Mouse (Mus musculus) neural tube, embryonic 14.5 days (tissue): ENCODE results near the gene Slc48a1. TPM values are rescaled to one million over a fixed set of nuclear protein-coding genes. Genes with fewer than 3 reads are reported as not detected.

Experiments
- ATAC-seq: fragments of 200-750 bp; cut with Nextera tagmentation; 2 replicates; pipeline ENCODE4 v1.8.0; 2017; ENCODE audit warnings: low read depth, mild to moderate bottlenecking, moderate TSS enrichment, moderate library complexity
- H3K27ac ChIP-seq: fragments of 300-500 bp; sonication (generic); 2 replicates; pipeline ENCODE4 v1.5.1; 2014; ENCODE audit warnings: low read depth, mild to moderate bottlenecking, control low read depth, low read length, moderate library complexity, mixed read lengths
- H3K27me3 ChIP-seq: fragments of 300-500 bp; sonication (generic); 2 replicates; pipeline ENCODE4 v1.6.1; 2014; ENCODE audit warnings: low read length; ENCODE audit not compliant: control insufficient read depth, insufficient read depth
- H3K36me3 ChIP-seq: fragments of 300-500 bp; sonication (generic); 2 replicates; pipeline ENCODE4 v1.6.1; 2014; ENCODE audit warnings: low read length, mixed read lengths; ENCODE audit not compliant: control insufficient read depth, insufficient read depth
- H3K4me1 ChIP-seq: fragments of 300-500 bp; sonication (generic); 2 replicates; pipeline ENCODE4 v1.6.1; 2014; ENCODE audit warnings: low read length; ENCODE audit not compliant: control insufficient read depth, insufficient read depth
- H3K4me2 ChIP-seq: fragments of 300-500 bp; sonication (generic); 2 replicates; pipeline ENCODE4 v1.6.1; 2014; ENCODE audit warnings: mild to moderate bottlenecking, low read depth, low read length, control low read depth
- H3K4me3 ChIP-seq: fragments of 300-500 bp; sonication (generic); 2 replicates; pipeline ENCODE4 v1.5.1; 2014; ENCODE audit warnings: low read depth, low read length, control low read depth, mixed read lengths
- H3K9ac ChIP-seq: fragments of 300-500 bp; sonication (generic); replicated peaks from 2 replicates; pipeline ENCODE4 v1.6.1; 2014; ENCODE audit warnings: low read depth, mild to moderate bottlenecking, control low read depth, low read length, mixed read lengths
- H3K9me3 ChIP-seq: fragments of 300-500 bp; sonication (generic); 2 replicates; pipeline ENCODE4 v1.6.1; 2016; ENCODE audit warnings: low read length; ENCODE audit not compliant: control insufficient read depth
- WGBS: fragments of 180-500 bp; shearing (Covaris S2); extraction: QIAGEN DNeasy Blood & Tissue Kit; methylation state at CpG from one replicate; pipeline ENCODE4 v1.1.7; 2014; 5-methylcytosine and 5-hydroxymethylcytosine counted together
- polyA plus RNA-seq: library from polyadenylated mRNA; unstranded; fragments of >200 nt; fragmentation: Nextera tagmentation; extraction: Ambion mirVana; gene quantifications from 2 replicates; pipeline ENCODE4 v1.2.1, GENCODE M21; 2014

The Slc48a1 gene
- polyA plus RNA-seq: 94.5 and 104 TPM in 2 replicates

GRCm38 (mm10) chr15:97778311-97779098 is at the start of gene Slc48a1:
Gene Slc48a1, plus strand, starts transcription at chr15:97778520.
- Histone ChIP-seq H3K4me3 (no peak within 1 kb of the TSS), H3K27me3 (0 out of 2 replicates have a peak, but pooled peaks cover 3% of the 10 kb centered on the region), H3K27ac (no peak within 1 kb of the TSS), H3K4me1 (peaks cover 6% of the 10 kb centered on the region; the same call in 1 of the 2 replicates), H3K9me3 (no peaks in the 10 kb centered on the region), H3K36me3 (no peaks in the 10 kb centered on the region), H3K4me2 (no peak within 1 kb of the TSS), H3K9ac (no peak within 1 kb of the TSS)
- WGBS: 77% methylated on average over 8 of the region's 8 CpGs
- ATAC-seq: no peak

- Histone ChIP-seq H3K27ac (no peak overlapping the region), H3K4me1 (no peaks in the 10 kb centered on the region), H3K4me2 (no peak overlapping the region), H3K4me3 (no peak overlapping the region), H3K27me3 (no peaks in the 10 kb centered on the region), H3K9me3 (no peaks in the 10 kb centered on the region), H3K9ac (no peak overlapping the region), H3K36me3 (no peaks in the 10 kb centered on the region)
- 61% methylated on average over 7 of the region's 7 CpGs for WGBS
- ATAC-seq: no peak
Measured at GRCm38 (mm10) chr15:97728804-97729203, 49.5 kb upstream of the Slc48a1 start.

- WGBS: 70% methylated on average over 6 of the region's 6 CpGs
- H3K9me3 ChIP-seq: no peaks in the 10 kb centered on the region
- no peak overlapping the region for H3K4me3 ChIP-seq
- H3K9ac ChIP-seq: no peak overlapping the region
- no peak overlapping the region for H3K4me2 ChIP-seq
- ATAC-seq: no peak
- H3K27me3 ChIP-seq: no peaks in the 10 kb centered on the region
- H3K27ac ChIP-seq: no peak overlapping the region
- no peaks in the 10 kb centered on the region for H3K4me1 ChIP-seq
- no peaks in the 10 kb centered on the region for H3K36me3 ChIP-seq
Measured at GRCm38 (mm10) chr15:97730365-97730764, 48.0 kb upstream of the Slc48a1 start.

- Histone ChIP-seq H3K9ac (no peak within 1 kb of the TSS), H3K27me3 (no peaks in the 10 kb centered on the region), H3K36me3 (no peaks in the 10 kb centered on the region), H3K9me3 (no peaks in the 10 kb centered on the region), H3K27ac (no peak within 1 kb of the TSS), H3K4me3 (no peak within 1 kb of the TSS), H3K4me1 (no peaks in the 10 kb centered on the region), H3K4me2 (no peak within 1 kb of the TSS)
- ATAC-seq: no peak
- 92% methylated on average over 8 of the region's 8 CpGs for WGBS
Measured at GRCm38 (mm10) chr15:97731111-97731510, 47.2 kb upstream of the Slc48a1 start, which contains the start of gene Endou. Gene Endou, minus strand, starts transcription at chr15:97731339.

- Histone ChIP-seq H3K4me1 (no peaks in the 10 kb centered on the region), H3K27ac (no peak overlapping the region), H3K4me2 (no peak overlapping the region), H3K4me3 (no peak overlapping the region), H3K36me3 (no peaks in the 10 kb centered on the region), H3K9me3 (no peaks in the 10 kb centered on the region), H3K9ac (no peak overlapping the region), H3K27me3 (no peaks in the 10 kb centered on the region)
- ATAC-seq: no peak
- WGBS: 89% methylated on average over 11 of the region's 11 CpGs
Measured at GRCm38 (mm10) chr15:97731988-97732387, 46.3 kb upstream of the Slc48a1 start.

GRCm38 (mm10) chr15:97738923-97739322 is 39.4 kb upstream of the Slc48a1 start:
- no peak for ATAC-seq
- Histone ChIP-seq H3K36me3 (no peaks in the 10 kb centered on the region), H3K4me3 (no peak overlapping the region), H3K9me3 (no peaks in the 10 kb centered on the region), H3K9ac (no peak overlapping the region), H3K4me1 (no peaks in the 10 kb centered on the region), H3K27me3 (no peaks in the 10 kb centered on the region), H3K27ac (no peak overlapping the region), H3K4me2 (no peak overlapping the region)
- WGBS: 93% methylated on average over 7 of the region's 7 CpGs

GRCm38 (mm10) chr15:97740283-97740732 is 38.0 kb upstream of the Slc48a1 start:
- H3K27ac ChIP-seq: no peak overlapping the region
- 78% methylated on average over 9 of the region's 9 CpGs for WGBS
- H3K4me1 ChIP-seq: peaks cover 5% of the 10 kb centered on the region; the same call in 1 of the 2 replicates
- no peaks in the 10 kb centered on the region for H3K9me3 ChIP-seq
- H3K4me3 ChIP-seq: no peak overlapping the region
- no peak overlapping the region for H3K4me2 ChIP-seq
- no peak overlapping the region for H3K9ac ChIP-seq
- no peaks in the 10 kb centered on the region for H3K27me3 ChIP-seq
- no peaks in the 10 kb centered on the region for H3K36me3 ChIP-seq
- ATAC-seq: no peak

- Histone ChIP-seq H3K9ac (no peak overlapping the region), H3K36me3 (no peaks in the 10 kb centered on the region), H3K9me3 (no peaks in the 10 kb centered on the region), H3K4me2 (no peak overlapping the region), H3K4me3 (no peak overlapping the region), H3K27me3 (no peaks in the 10 kb centered on the region), H3K4me1 (peaks cover 7% of the 10 kb centered on the region; the same call in 1 of the 2 replicates), H3K27ac (no peak overlapping the region)
- 84% methylated on average over 12 of the region's 12 CpGs for WGBS
- ATAC-seq: no peak
Measured at GRCm38 (mm10) chr15:97741662-97742061, 36.7 kb upstream of the Slc48a1 start.

GRCm38 (mm10) chr15:97742074-97742473 is 36.2 kb upstream of the Slc48a1 start:
- no peaks in the 10 kb centered on the region for H3K27me3 ChIP-seq
- no peaks in the 10 kb centered on the region for H3K9me3 ChIP-seq
- H3K4me3 ChIP-seq: no peak overlapping the region
- no peaks in the 10 kb centered on the region for H3K36me3 ChIP-seq
- H3K27ac ChIP-seq: no peak overlapping the region
- H3K9ac ChIP-seq: no peak overlapping the region
- H3K4me1 ChIP-seq: peaks cover 7% of the 10 kb centered on the region; the same call in 1 of the 2 replicates
- no peak for ATAC-seq
- 68% methylated on average over 7 of the region's 7 CpGs for WGBS
- no peak overlapping the region for H3K4me2 ChIP-seq
